In the genomic region with DNA sequence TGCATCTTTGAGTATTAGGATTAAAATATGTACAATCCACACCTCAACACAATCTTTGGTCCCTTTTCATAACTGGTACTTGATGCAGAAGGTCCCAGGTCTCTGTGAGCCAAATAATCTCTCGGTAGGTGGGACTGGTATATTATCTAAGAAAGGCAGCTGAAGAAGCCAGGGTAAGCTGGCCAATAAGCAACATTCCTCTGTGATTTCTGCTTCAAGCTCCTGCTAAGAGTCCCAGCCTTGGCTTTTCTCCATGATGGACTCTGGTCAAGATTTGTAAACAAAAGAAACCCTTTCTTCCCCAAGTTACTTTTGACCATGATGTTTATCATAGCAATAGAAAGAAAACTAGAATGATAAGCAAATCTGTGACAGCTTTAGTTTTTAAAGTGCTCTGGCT, we compare ENCODE assay signal across 16 mouse cellular contexts.
DNase-seq lines count a peak whose midpoint lies in the region; ATAC-seq and TF ChIP-seq lines count a peak whose summit lies in the region.
"Had no signal": no experiment of that assay in that cellular context is flagged by ENCODE, and none has a peak within 500 bp of the region (broad histone marks: within the 10 kb centered on the region; RNA-seq: fewer than 3 reads in every experiment).

No protein-coding gene starts in this region.

- peak; percentile 9 to 12 for DNase-seq in heart, postnatal 10 days
- DNase-seq in lung, embryonic 14.5 days: peak; percentile 76
- no peak for DNase-seq in lung, adult 18-20 months
- peak; percentile 57 for DNase-seq in cerebellum, adult 11-12 months
- DNase-seq in cerebellum, postnatal 36 days: peak; percentile 25 to 65
- no peak for DNase-seq in right cerebral cortex, adult 2 months (ENCODE audit: low spot score in 2 of 2)
- DNase-seq in spleen, adult 12 weeks (ENCODE audit: low spot score): no peak
- DNase-seq: embryo, embryonic 11 days; gastrocnemius, postnatal 14 days; kidney, adult 18-20 months; right cerebral cortex, postnatal 25 days had no signal

- TF ChIP-seq CTCF in lung, embryonic 14.5 days (IDR thresholded peaks at IDR 0.05; ENCODE audit: low read depth): no peak

- H3K36me3 ChIP-seq in heart, embryonic 11.5 days (ENCODE audit: control insufficient read depth, insufficient read depth, low read length): no peaks in the 10 kb centered on the region
- H3K36me3 ChIP-seq in lung, embryonic 14.5 days (ENCODE audit: insufficient read depth): no peaks in the 10 kb centered on the region
- H3K36me3 ChIP-seq: G1E; hindbrain, embryonic 13.5 days; limb, embryonic 10.5 days; liver, embryonic 15.5 days had no signal

- no peak overlapping the region for H3K4me3 ChIP-seq in heart, embryonic 11.5 days (ENCODE audit: low read depth, low read length)
- H3K4me3 ChIP-seq in lung, embryonic 14.5 days (ENCODE audit: low read depth, low read length): no peak overlapping the region
- H3K4me3 ChIP-seq: hindbrain, embryonic 13.5 days; limb, embryonic 10.5 days; liver, embryonic 15.5 days had no signal

- H3K27me3 ChIP-seq in heart, embryonic 11.5 days (ENCODE audit: control insufficient read depth, insufficient read depth, low read length): no peaks in the 10 kb centered on the region
- H3K27me3 ChIP-seq in lung, embryonic 14.5 days (ENCODE audit: insufficient read depth, low read length): no peaks in the 10 kb centered on the region
- H3K27me3 ChIP-seq: hindbrain, embryonic 13.5 days; liver, embryonic 15.5 days had no signal

- no peaks in the 10 kb centered on the region; the same call in 1 of the 2 replicates for H3K4me1 ChIP-seq in heart, embryonic 11.5 days (ENCODE audit: control insufficient read depth, insufficient read depth, low read length)
- no peaks in the 10 kb centered on the region for H3K4me1 ChIP-seq in lung, embryonic 14.5 days (ENCODE audit: insufficient read depth)
- H3K4me1 ChIP-seq: limb, embryonic 10.5 days; liver, embryonic 15.5 days had no signal

- WGBS in heart, embryonic 11.5 days (ENCODE audit: insufficient replicate concordance): 42% methylated on average over 1 of the region's 1 CpGs
- WGBS in lung, embryonic 14.5 days: 31% methylated on average over 1 of the region's 1 CpGs

- no peak overlapping the region for H3K4me2 ChIP-seq in heart, embryonic 11.5 days
- no peak overlapping the region for H3K4me2 ChIP-seq in lung, embryonic 14.5 days
- H3K4me2 ChIP-seq: hindbrain, embryonic 13.5 days; liver, embryonic 15.5 days had no signal

- H3K27ac ChIP-seq in heart, embryonic 11.5 days (ENCODE audit: low read depth, low read length): no peak overlapping the region
- no peak overlapping the region for H3K27ac ChIP-seq in lung, embryonic 14.5 days (ENCODE audit: low read depth)
- H3K27ac ChIP-seq: hindbrain, embryonic 13.5 days; limb, embryonic 10.5 days; liver, embryonic 15.5 days had no signal

- no peak for ATAC-seq in heart, embryonic 11.5 days (replicated peaks; ENCODE audit: insufficient number of reproducible peaks, low FRiP score, low TSS enrichment)
- no peak for ATAC-seq in lung, embryonic 14.5 days (ENCODE audit: insufficient read depth)

- H3K9ac ChIP-seq in heart, embryonic 11.5 days (ENCODE audit: low read depth, low read length): no peak overlapping the region
- H3K9ac ChIP-seq in lung, embryonic 14.5 days: no peak overlapping the region
- H3K9ac ChIP-seq: hindbrain, embryonic 13.5 days; liver, embryonic 15.5 days had no signal

- intact Hi-C loops in heart, postnatal 10 days (cut with DNase I): no loop called here

- no peaks in the 10 kb centered on the region for H3K9me3 ChIP-seq in heart, embryonic 11.5 days (replicated peaks; ENCODE audit: control insufficient read depth, low read length)
- H3K9me3 ChIP-seq in lung, embryonic 14.5 days (ENCODE audit: low read depth, low read length): no peaks in the 10 kb centered on the region
- H3K9me3 ChIP-seq: G1E; hindbrain, embryonic 13.5 days; limb, embryonic 10.5 days; liver, embryonic 15.5 days had no signal

Comparison
In these comparisons a context has a peak if more than half of its experiments do, and no peak if none do; other contexts are left out.
1. DNase-seq: peak in heart, postnatal 10 days (2 of 2), lung, embryonic 14.5 days (single experiment), cerebellum, adult 11-12 months (single experiment) and cerebellum, postnatal 36 days (2 of 2); none in lung, adult 18-20 months (0 of 2), right cerebral cortex, adult 2 months (0 of 2) and spleen, adult 12 weeks (single experiment).